Mouse (Mus musculus): ENCODE results near the gene Slc36a2. TPM values are rescaled to one million over a fixed set of nuclear protein-coding genes. Genes with fewer than 3 reads are reported as not detected.
A peak's percentile ranks its signal among the peaks of the same experiment; 100 is the strongest.

Gene Slc36a2
- polyA plus RNA-seq, 1 experiment from 2014 or later: 9.2 TPM

DNA sequence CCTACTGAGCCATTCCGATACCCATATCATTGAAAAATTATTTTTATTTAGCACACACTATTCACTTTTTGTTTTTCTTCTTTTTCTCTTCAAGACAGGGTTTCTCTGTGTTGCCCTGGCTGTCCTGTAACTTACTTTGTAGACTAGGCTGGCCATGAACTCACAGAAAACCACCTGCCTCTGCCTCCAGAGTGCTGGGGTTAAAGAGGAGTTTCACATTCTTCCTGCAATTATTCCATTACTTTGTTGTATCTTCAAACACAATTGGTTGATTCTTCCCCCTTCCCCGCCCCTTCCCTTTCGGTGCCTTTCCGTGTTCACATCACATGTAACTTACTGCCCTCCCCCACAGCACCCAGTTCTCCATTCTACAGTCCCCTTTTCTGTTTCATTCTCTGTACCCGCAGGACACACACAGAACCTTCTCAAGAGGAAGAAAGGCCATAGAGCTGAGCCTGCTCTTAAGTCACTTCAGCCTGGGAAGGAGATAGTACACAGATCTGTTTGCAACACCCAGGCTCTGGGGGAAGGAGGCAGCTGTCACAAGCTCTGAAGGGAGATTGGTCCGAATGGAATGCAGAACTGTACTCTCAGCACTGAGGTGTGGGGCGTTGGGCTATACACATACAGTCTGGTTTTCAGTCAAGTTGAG, 71.5 kb downstream of the Slc36a2 start:
- Histone ChIP-seq H3K4me3 (replicated peaks) (no peak overlapping the region), H3K27me3 (no peaks in the 10 kb centered on the region), H3K27ac (peak overlapping the region; percentile 66), H3K4me2 (0 out of 2 replicates have a peak overlapping the region, but pooled peaks have one; percentile 8), H3K9ac (no peak overlapping the region), H3K36me3 (peaks cover 3% of the 10 kb centered on the region; the same call in 1 of the 2 replicates), H3K9me3 (replicated peaks) (no peaks in the 10 kb centered on the region), H3K4me1 (replicated peaks) (peaks cover 7% of the 10 kb centered on the region; the same call in 1 of the 2 replicates)
- ATAC-seq (ENCODE audit: low read depth): peak; percentile 41; the same call in 1 of the 2 replicates
- 24% methylated on average over 7 of the region's 7 CpGs for WGBS (ENCODE audit: insufficient replicate concordance)
- no peak for DNase-seq

DNA sequence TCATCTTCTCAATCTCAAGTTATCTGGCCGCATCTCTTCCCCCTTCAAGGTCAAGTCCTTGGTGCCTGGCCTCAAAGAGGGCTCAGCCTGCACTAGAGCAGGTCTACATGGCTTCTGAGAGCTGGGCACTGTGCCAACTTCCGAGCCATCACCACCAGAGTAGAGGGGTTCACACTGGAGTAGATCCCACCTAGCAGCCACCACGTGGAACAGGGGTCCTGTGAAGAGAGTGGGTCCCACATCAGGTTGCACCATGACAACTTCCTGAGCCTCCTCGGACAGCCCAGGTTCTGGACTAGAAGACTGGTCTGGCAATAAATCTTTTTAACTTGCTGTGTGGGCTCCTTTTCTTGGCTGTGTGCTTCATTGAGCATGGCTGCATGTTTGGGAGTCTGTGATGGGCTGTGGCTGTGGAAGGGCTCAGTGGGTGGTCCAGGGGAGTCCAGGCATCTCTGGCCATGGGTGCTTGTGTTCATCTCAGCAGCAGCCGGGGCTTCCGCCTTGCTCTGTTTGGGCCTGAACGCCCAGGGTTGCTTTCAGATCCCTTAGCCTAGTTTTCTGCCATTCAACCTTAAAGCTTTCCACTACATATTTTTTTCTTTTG, 74.2 kb downstream of the Slc36a2 start:
- peaks cover 7% of the 10 kb centered on the region; the same call in 1 of the 2 replicates for H3K4me1 ChIP-seq (replicated peaks)
- WGBS (ENCODE audit: insufficient replicate concordance): 59% methylated on average over 7 of the region's 7 CpGs
- H3K4me2 ChIP-seq: no peak overlapping the region
- no peak overlapping the region for H3K27ac ChIP-seq
- H3K36me3 ChIP-seq: peaks cover 3% of the 10 kb centered on the region; the same call in 1 of the 2 replicates
- H3K27me3 ChIP-seq: no peaks in the 10 kb centered on the region
- no peak overlapping the region for H3K9ac ChIP-seq
- no peak for ATAC-seq (ENCODE audit: low read depth)
- H3K4me3 ChIP-seq (replicated peaks): no peak overlapping the region
- no peaks in the 10 kb centered on the region for H3K9me3 ChIP-seq (replicated peaks)
- DNase-seq: no peak

DNA sequence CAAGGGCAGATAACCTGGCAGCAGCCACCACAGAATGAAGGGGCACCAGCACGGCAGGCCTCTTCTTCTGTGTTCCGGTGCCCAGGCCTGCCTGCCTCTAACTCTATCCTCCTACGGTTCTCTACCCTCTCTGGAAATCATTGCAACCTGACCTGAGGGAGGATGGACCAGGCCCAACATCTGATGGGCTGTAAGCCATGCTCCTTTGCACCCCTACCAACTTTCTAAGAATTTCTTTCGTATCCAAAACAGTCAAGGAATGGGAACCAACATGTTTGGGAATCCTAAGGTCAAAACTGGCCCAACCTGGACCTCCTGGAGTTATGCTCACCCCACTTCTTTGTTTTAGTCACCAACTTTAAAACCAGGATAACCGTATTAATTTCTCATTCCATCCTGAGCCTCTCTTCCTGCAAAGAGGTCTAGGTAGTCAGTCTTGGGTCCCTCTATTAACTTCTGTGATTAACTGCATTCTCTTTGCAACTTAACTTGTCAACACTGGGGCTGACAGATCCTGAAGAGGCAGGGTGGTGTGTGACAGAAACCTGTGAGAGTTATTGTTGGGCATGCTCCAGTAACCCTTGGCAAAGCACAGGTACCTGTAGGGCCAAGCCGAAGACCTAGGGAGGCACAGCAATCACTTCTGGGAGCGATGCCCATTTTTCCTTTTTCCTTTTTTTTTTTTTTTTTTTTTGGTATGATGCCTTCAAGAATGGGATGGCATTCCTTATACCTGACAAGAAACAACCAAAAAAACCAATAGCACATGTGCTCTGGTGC, 75.2 kb downstream of the Slc36a2 start:
- Histone ChIP-seq H3K4me3 (replicated peaks) (no peak overlapping the region), H3K9ac (no peak overlapping the region), H3K4me2 (no peak overlapping the region), H3K27me3 (no peaks in the 10 kb centered on the region), H3K9me3 (replicated peaks) (no peaks in the 10 kb centered on the region), H3K27ac (no peak overlapping the region), H3K36me3 (peaks cover 3% of the 10 kb centered on the region; the same call in 1 of the 2 replicates), H3K4me1 (replicated peaks) (peaks cover 7% of the 10 kb centered on the region; the same call in 1 of the 2 replicates)
- DNase-seq: no peak
- ATAC-seq (ENCODE audit: low read depth): no peak
- WGBS (ENCODE audit: insufficient replicate concordance): 76% methylated on average over 7 of the region's 7 CpGs

Other genes with a start within 250 kb of the Slc36a2 start
- gene Tnip1, start 222.2 kb downstream of the Slc36a2 start, polyA plus RNA-seq (2015; fragmentation: Nextera tagmentation; extraction: Ambion mirVana): 5.1 and 5.8 TPM in 2 replicates
- 45.3 and 50.2 TPM in 2 replicates for gene Anxa6, start 151.6 kb downstream of the Slc36a2 start, polyA plus RNA-seq (2015; fragmentation: Nextera tagmentation; extraction: Ambion mirVana)
- 0.96 and 1.1 TPM in 2 replicates for gene Ccdc69, start 106.9 kb downstream of the Slc36a2 start, polyA plus RNA-seq (2015; fragmentation: Nextera tagmentation; extraction: Ambion mirVana)
- 9.6 and 10.6 TPM in 2 replicates for gene Gm2a, start 87.0 kb downstream of the Slc36a2 start, polyA plus RNA-seq (2015; fragmentation: Nextera tagmentation; extraction: Ambion mirVana)
- not detected in 2 replicates for gene Slc36a3, start 33.4 kb downstream of the Slc36a2 start, polyA plus RNA-seq (2015; fragmentation: Nextera tagmentation; extraction: Ambion mirVana)
- gene Slc36a1, start 19.3 kb upstream of the Slc36a2 start, polyA plus RNA-seq (2015; fragmentation: Nextera tagmentation; extraction: Ambion mirVana): 1.4 and 1.8 TPM in 2 replicates
- not detected in 2 replicates for gene Fat2, start 151.5 kb upstream of the Slc36a2 start, polyA plus RNA-seq (2015; fragmentation: Nextera tagmentation; extraction: Ambion mirVana)
- gene Sparc, start 238.1 kb upstream of the Slc36a2 start, polyA plus RNA-seq (2015; fragmentation: Nextera tagmentation; extraction: Ambion mirVana): 150 and 155 TPM in 2 replicates

Data from liver, embryonic 13.5 days (tissue).